Mouse (Mus musculus) limb, embryonic 14.5 days (tissue): ENCODE measurements at regions not wholly inside any gene's neighbourhood (a gene's known extent, or its start where the extent isn't known, plus 50 kb on each side); places are given as distances from the start of the nearest gene placed in this dataset.

Experiments
- ATAC-seq: fragments of 200-750 bp; cut with Nextera tagmentation; 2 replicates; pipeline ENCODE4 v1.8.0; 2017; ENCODE audit warnings: low read depth, moderate number of reproducible peaks, moderate TSS enrichment; ENCODE audit not compliant: low FRiP score
- DNase-seq: peaks from one replicate; pipeline ENCODE4 v3.0.0-alpha.2; 2015; ENCODE audit warnings: low spot score
- H3K27ac ChIP-seq: fragments of 300-500 bp; sonication (generic); replicated peaks from 2 replicates; pipeline ENCODE4 v1.5.1; 2014; ENCODE audit warnings: low read depth, mild to moderate bottlenecking, low read length, moderate library complexity, mixed read lengths
- H3K27me3 ChIP-seq: fragments of 300-500 bp; sonication (generic); 2 replicates; pipeline ENCODE4 v1.6.1; 2014; ENCODE audit warnings: low read length, mixed read lengths; ENCODE audit not compliant: control insufficient read depth, insufficient read depth
- H3K36me3 ChIP-seq: fragments of 300-500 bp; sonication (generic); 2 replicates; pipeline ENCODE4 v1.6.1; 2014; ENCODE audit warnings: mild to moderate bottlenecking, low read length, moderate library complexity, mixed read lengths; ENCODE audit not compliant: control insufficient read depth, insufficient read depth
- H3K4me1 ChIP-seq: fragments of 300-500 bp; sonication (generic); 2 replicates; pipeline ENCODE4 v1.6.1; 2014; ENCODE audit warnings: antibody characterized with exemption, low read length, mixed read lengths; ENCODE audit not compliant: control insufficient read depth, insufficient read depth
- H3K4me2 ChIP-seq: fragments of 300-500 bp; sonication (generic); replicated peaks from 2 replicates; pipeline ENCODE4 v1.6.1; 2014; ENCODE audit warnings: low read depth, mild to moderate bottlenecking, low read length, moderate library complexity; ENCODE audit not compliant: severe bottlenecking
- H3K4me3 ChIP-seq: fragments of 300-500 bp; sonication (generic); replicated peaks from 2 replicates; pipeline ENCODE4 v1.5.1; 2014; ENCODE audit warnings: low read length
- H3K9ac ChIP-seq: fragments of 300-500 bp; sonication (generic); 2 replicates; pipeline ENCODE4 v1.6.1; 2014; ENCODE audit warnings: mild to moderate bottlenecking, low read depth, low read length, moderate library complexity; ENCODE audit not compliant: severe bottlenecking
- H3K9me3 ChIP-seq: fragments of 300-500 bp; sonication (generic); 2 replicates; pipeline ENCODE4 v1.6.1; 2016; ENCODE audit warnings: low read length; ENCODE audit not compliant: control insufficient read depth
- POLR2A ChIP-seq: fragments of 200-500 bp; IDR thresholded peaks from 2 replicates; pipeline ENCODE4 v1.8.0; 2012; ENCODE audit warnings: inconsistent platforms, mild to moderate bottlenecking, moderate library complexity, borderline replicate concordance; ENCODE audit not compliant: insufficient read depth, insufficient read length; ENCODE audit errors: extremely low read depth
- WGBS: fragments of 180-500 bp; shearing (Covaris S2); extraction: QIAGEN DNeasy Blood & Tissue Kit; methylation state at CpG from one replicate; pipeline ENCODE4 v1.1.7; 2014; 5-methylcytosine and 5-hydroxymethylcytosine counted together

GRCm38 (mm10) chr15:13593823-13594222 lies 420.3 kb upstream of the Cdh6 start:
- no peak for DNase-seq
- TF ChIP-seq POLR2A = no peak
- no peaks in the 10 kb centered on the region for H3K36me3 ChIP-seq
- WGBS = 75% methylated on average over 5 of the region's 5 CpGs
- no peak overlapping the region for H3K9ac ChIP-seq
- ATAC-seq = no peak
- H3K4me1 ChIP-seq = peaks cover 6% of the 10 kb centered on the region
- no peak overlapping the region for H3K4me3 ChIP-seq
- H3K27me3 ChIP-seq = no peaks in the 10 kb centered on the region
- H3K9me3 ChIP-seq = no peaks in the 10 kb centered on the region
- H3K4me2 ChIP-seq = no peak overlapping the region
- no peak overlapping the region for H3K27ac ChIP-seq

GRCm38 (mm10) chr15:13590864-13591263 lies 417.4 kb upstream of the Cdh6 start:
- TF ChIP-seq POLR2A = no peak
- H3K4me2 ChIP-seq = no peak overlapping the region
- ATAC-seq = no peak
- H3K27me3 ChIP-seq = no peaks in the 10 kb centered on the region
- WGBS = 20% methylated on average over 5 of the region's 5 CpGs
- H3K9ac ChIP-seq = no peak overlapping the region
- H3K4me3 ChIP-seq = no peak overlapping the region
- DNase-seq = peak; percentile 3
- no peaks in the 10 kb centered on the region for H3K9me3 ChIP-seq
- H3K4me1 ChIP-seq = peaks cover 6% of the 10 kb centered on the region
- no peaks in the 10 kb centered on the region for H3K36me3 ChIP-seq
- H3K27ac ChIP-seq = no peak overlapping the region

- H3K9me3 ChIP-seq = no peaks in the 10 kb centered on the region
- H3K9ac ChIP-seq = no peak overlapping the region
- H3K4me1 ChIP-seq = no peaks in the 10 kb centered on the region
- no peaks in the 10 kb centered on the region for H3K27me3 ChIP-seq
- DNase-seq (no peak), ATAC-seq (no peak)
- H3K4me3 ChIP-seq = no peak overlapping the region
- H3K36me3 ChIP-seq = no peaks in the 10 kb centered on the region
- H3K4me2 ChIP-seq = no peak overlapping the region
- WGBS = 24% methylated on average over 4 of the region's 4 CpGs
- no peak for TF ChIP-seq POLR2A
- H3K27ac ChIP-seq = no peak overlapping the region
These were observed 409.8 kb upstream of the Cdh6 start for GRCm38 (mm10) chr15:13583300-13583699.

- no peak for ATAC-seq
- DNase-seq = no peak
- Histone ChIP-seq H3K27me3 (no peaks in the 10 kb centered on the region), H3K27ac (no peak overlapping the region), H3K9ac (no peak overlapping the region), H3K4me2 (no peak overlapping the region), H3K9me3 (no peaks in the 10 kb centered on the region), H3K36me3 (no peaks in the 10 kb centered on the region), H3K4me1 (no peaks in the 10 kb centered on the region), H3K4me3 (no peak overlapping the region)
- TF ChIP-seq POLR2A = no peak
- 76% methylated on average over 3 of the region's 3 CpGs for WGBS
These were observed 408.7 kb upstream of the Cdh6 start for GRCm38 (mm10) chr15:13582134-13582533.

- WGBS = 72% methylated on average over 3 of the region's 3 CpGs
- no peaks in the 10 kb centered on the region for H3K4me1 ChIP-seq
- H3K4me2 ChIP-seq = no peak overlapping the region
- H3K27ac ChIP-seq = no peak overlapping the region
- H3K9ac ChIP-seq = no peak overlapping the region
- no peak for ATAC-seq
- H3K4me3 ChIP-seq = no peak overlapping the region
- DNase-seq = no peak
- no peak for TF ChIP-seq POLR2A
- H3K36me3 ChIP-seq = no peaks in the 10 kb centered on the region
- no peaks in the 10 kb centered on the region for H3K27me3 ChIP-seq
- H3K9me3 ChIP-seq = no peaks in the 10 kb centered on the region
These were observed 400.1 kb upstream of the Cdh6 start for GRCm38 (mm10) chr15:13573621-13574020.

GRCm38 (mm10) chr15:13560920-13561319 lies 387.4 kb upstream of the Cdh6 start:
- H3K4me2 ChIP-seq = no peak overlapping the region
- no peaks in the 10 kb centered on the region for H3K9me3 ChIP-seq
- TF ChIP-seq POLR2A = no peak
- no peak overlapping the region for H3K27ac ChIP-seq
- no peaks in the 10 kb centered on the region for H3K4me1 ChIP-seq
- no peak overlapping the region for H3K4me3 ChIP-seq
- H3K9ac ChIP-seq = no peak overlapping the region
- no peaks in the 10 kb centered on the region for H3K36me3 ChIP-seq
- DNase-seq (no peak), ATAC-seq (no peak)
- H3K27me3 ChIP-seq = no peaks in the 10 kb centered on the region
